Mouse (Mus musculus): Measurements from ENCODE around the gene 1700023F06Rik. TPM values are rescaled to one million over a fixed set of nuclear protein-coding genes. Genes with fewer than 3 reads are reported as not detected.
A peak's percentile ranks its signal among the peaks of the same experiment; 100 is the strongest.

Gene 1700023F06Rik
- total RNA-seq (2021), result not detected

- no peak for DNase-seq
- intact Hi-C loops (cut with DNase I), result no loop called here
These were observed at the start of gene 1700023F06Rik for GRCm38 (mm10) chr11:103208458-103208857. TSS of gene 1700023F06Rik (minus strand) at chr11:103208558.

GRCm38 (mm10) chr11:103257938-103258481 lies 49.7 kb upstream of the 1700023F06Rik start:
- no peak for DNase-seq
- intact Hi-C loops (cut with DNase I), result no loop called here

- DNase-seq, result no peak
- intact Hi-C loops (cut with DNase I), result no loop called here
These were observed 45.2 kb upstream of the 1700023F06Rik start for GRCm38 (mm10) chr11:103253605-103254004.

- intact Hi-C loops (cut with DNase I), result no loop called here
These were observed 44.0 kb upstream of the 1700023F06Rik start for GRCm38 (mm10) chr11:103252380-103252779.

GRCm38 (mm10) chr11:103250324-103250723 lies 42.0 kb upstream of the 1700023F06Rik start:
- intact Hi-C loops (cut with DNase I), result no loop called here
- no peak for DNase-seq

More at GRCm38 (mm10) chr11:103252380-103252779, 44.0 kb upstream of the 1700023F06Rik start:
- no peak for DNase-seq

- DNase-seq, result no peak
- intact Hi-C loops (cut with DNase I), result no loop called here
These were observed 41.2 kb upstream of the 1700023F06Rik start for GRCm38 (mm10) chr11:103249509-103249908.

- intact Hi-C loops (cut with DNase I), result no loop called here
- no peak for DNase-seq
These were observed 40.5 kb upstream of the 1700023F06Rik start for GRCm38 (mm10) chr11:103248837-103249236.

- peak; percentile 90 to 92 for DNase-seq
- intact Hi-C loops (cut with DNase I), result loop anchor here (1.0 kb wide), 1 partner anchor 19 kb away; no protein-coding TSS in a partner anchor
These were observed 39.3 kb upstream of the 1700023F06Rik start for GRCm38 (mm10) chr11:103247504-103248177.

- intact Hi-C loops (cut with DNase I), result loop anchor here (1.0 kb wide), 1 partner anchor 19 kb away; no protein-coding TSS in a partner anchor
- no peak for DNase-seq
These were observed 38.5 kb upstream of the 1700023F06Rik start for GRCm38 (mm10) chr11:103246731-103247290.

- intact Hi-C loops (cut with DNase I), result no loop called here
- peak; percentile 73 to 75 for DNase-seq
These were observed 37.8 kb upstream of the 1700023F06Rik start for GRCm38 (mm10) chr11:103246081-103246730.

- intact Hi-C loops (cut with DNase I), result loop anchor here (1.0 kb wide), 1 partner anchor 16 kb away; no protein-coding TSS in a partner anchor
- peak in 1 of 2 experiments; percentile 20 for DNase-seq
These were observed 36.5 kb upstream of the 1700023F06Rik start for GRCm38 (mm10) chr11:103244856-103245255.

- intact Hi-C loops (cut with DNase I), result no loop called here
- DNase-seq, result peak in 1 of 2 experiments; percentile 65
These were observed 32.4 kb upstream of the 1700023F06Rik start for GRCm38 (mm10) chr11:103240740-103241139.

GRCm38 (mm10) chr11:103237757-103238156 lies 29.4 kb upstream of the 1700023F06Rik start:
- intact Hi-C loops (cut with DNase I), result no loop called here
- DNase-seq, result no peak

- DNase-seq, result peak in 1 of 2 experiments; percentile 50
- intact Hi-C loops (cut with DNase I), result no loop called here
These were observed 28.5 kb upstream of the 1700023F06Rik start for GRCm38 (mm10) chr11:103236903-103237302.

- intact Hi-C loops (cut with DNase I), result no loop called here
- DNase-seq, result no peak
These were observed 28.1 kb upstream of the 1700023F06Rik start for GRCm38 (mm10) chr11:103236431-103236830.

GRCm38 (mm10) chr11:103235702-103236101 lies 27.3 kb upstream of the 1700023F06Rik start:
- intact Hi-C loops (cut with DNase I), result no loop called here
- peak; percentile 42 to 58 for DNase-seq

GRCm38 (mm10) chr11:103234447-103234846 lies 26.1 kb upstream of the 1700023F06Rik start:
- DNase-seq, result no peak
- intact Hi-C loops (cut with DNase I), result no loop called here

GRCm38 (mm10) chr11:103232966-103233365 lies 24.6 kb upstream of the 1700023F06Rik start:
- intact Hi-C loops (cut with DNase I), result loop anchor here (1.0 to 2.0 kb wide), 3 partner anchors 39 to 92 kb away; no protein-coding TSS in a partner anchor
- DNase-seq, result peak; percentile 89 to 92

GRCm38 (mm10) chr11:103231367-103231766 lies 23.0 kb upstream of the 1700023F06Rik start:
- no peak for DNase-seq
- intact Hi-C loops (cut with DNase I), result no loop called here

- intact Hi-C loops (cut with DNase I), result no loop called here
- peak; percentile 55 to 59 for DNase-seq
These were observed 22.3 kb upstream of the 1700023F06Rik start for GRCm38 (mm10) chr11:103230626-103231025.

GRCm38 (mm10) chr11:103229608-103230007 lies 21.2 kb upstream of the 1700023F06Rik start:
- DNase-seq, result no peak
- intact Hi-C loops (cut with DNase I), result no loop called here

Data from heart, postnatal 10 days (tissue).